Mouse (Mus musculus): Measurements from ENCODE around the gene Aff2. TPM values are rescaled to one million over a fixed set of nuclear protein-coding genes. Genes with fewer than 3 reads are reported as not detected.

Gene Aff2
- 19.8 and 20.2 TPM in 2 replicates for polyA plus RNA-seq (2015; fragmentation: Nextera tagmentation; extraction: Ambion mirVana)

- Histone ChIP-seq H3K4me1 (replicated peaks) (no peaks in the 10 kb centered on the region), H3K27me3 (no peaks in the 10 kb centered on the region), H3K4me3 (peak within 1 kb of the TSS; percentile 62), H3K27ac (replicated peaks) (peak within 1 kb of the TSS; percentile 86), H3K36me3 (no peaks in the 10 kb centered on the region), H3K9me3 (no peaks in the 10 kb centered on the region), H3K9ac (peak within 1 kb of the TSS; percentile 68), H3K4me2 (peak within 1 kb of the TSS; percentile 66)
- peak; percentile 93 for ATAC-seq (ENCODE audit: low FRiP score, low read depth)
- 27% methylated on average over 68 of the region's 79 CpGs for WGBS
Observed at GRCm38 (mm10) chrX:69360238-69361054, at the start of gene Aff2. Gene Aff2, plus strand, starts transcription at chrX:69360294.

- Histone ChIP-seq H3K4me1 (replicated peaks) (no peaks in the 10 kb centered on the region), H3K36me3 (no peaks in the 10 kb centered on the region), H3K27ac (replicated peaks) (no peak overlapping the region), H3K27me3 (no peaks in the 10 kb centered on the region), H3K4me2 (no peak overlapping the region), H3K4me3 (no peak overlapping the region), H3K9me3 (no peaks in the 10 kb centered on the region), H3K9ac (no peak overlapping the region)
- ATAC-seq (ENCODE audit: low FRiP score, low read depth): no peak
Observed at GRCm38 (mm10) chrX:69337296-69337695, 22.8 kb upstream of the Aff2 start.

- no peak overlapping the region for H3K4me3 ChIP-seq
- H3K4me1 ChIP-seq (replicated peaks): no peaks in the 10 kb centered on the region
- H3K27me3 ChIP-seq: no peaks in the 10 kb centered on the region
- H3K27ac ChIP-seq (replicated peaks): no peak overlapping the region
- H3K9ac ChIP-seq: no peak overlapping the region
- WGBS: 87% methylated on average over 2 of the region's 2 CpGs
- ATAC-seq (ENCODE audit: low FRiP score, low read depth): no peak
- no peaks in the 10 kb centered on the region for H3K36me3 ChIP-seq
- no peak overlapping the region for H3K4me2 ChIP-seq
- H3K9me3 ChIP-seq: no peaks in the 10 kb centered on the region
Observed at GRCm38 (mm10) chrX:69355621-69356020, 4.5 kb upstream of the Aff2 start.

- peak overlapping the region; percentile 62; the same call in 1 of the 2 replicates for H3K4me3 ChIP-seq
- H3K36me3 ChIP-seq: no peaks in the 10 kb centered on the region
- peak overlapping the region; percentile 66 for H3K4me2 ChIP-seq
- 35% methylated on average over 5 of the region's 5 CpGs for WGBS
- H3K9me3 ChIP-seq: no peaks in the 10 kb centered on the region
- H3K27ac ChIP-seq (replicated peaks): no peak overlapping the region
- no peak for ATAC-seq (ENCODE audit: low FRiP score, low read depth)
- no peak overlapping the region for H3K9ac ChIP-seq
- H3K4me1 ChIP-seq (replicated peaks): no peaks in the 10 kb centered on the region
- no peaks in the 10 kb centered on the region for H3K27me3 ChIP-seq
Observed at GRCm38 (mm10) chrX:69359360-69359759, 734 bp upstream of the Aff2 start.

- H3K9me3 ChIP-seq: no peaks in the 10 kb centered on the region
- H3K9ac ChIP-seq: peak overlapping the region; percentile 68
- H3K4me3 ChIP-seq: peak overlapping the region; percentile 62
- peak overlapping the region; percentile 66 for H3K4me2 ChIP-seq
- no peaks in the 10 kb centered on the region for H3K36me3 ChIP-seq
- peak overlapping the region; percentile 86 for H3K27ac ChIP-seq (replicated peaks)
- ATAC-seq (ENCODE audit: low FRiP score, low read depth): peak; percentile 84
- no peaks in the 10 kb centered on the region for H3K27me3 ChIP-seq
- 12% methylated on average over 4 of the region's 4 CpGs for WGBS
- H3K4me1 ChIP-seq (replicated peaks): no peaks in the 10 kb centered on the region
Observed at GRCm38 (mm10) chrX:69359885-69360237, 233 bp upstream of the Aff2 start.

GRCm38 (mm10) chrX:69361055-69361558, 1.0 kb downstream of the Aff2 start:
- H3K36me3 ChIP-seq: no peaks in the 10 kb centered on the region
- peak overlapping the region; percentile 68 for H3K9ac ChIP-seq
- no peaks in the 10 kb centered on the region for H3K9me3 ChIP-seq
- no peaks in the 10 kb centered on the region for H3K4me1 ChIP-seq (replicated peaks)
- ATAC-seq (ENCODE audit: low FRiP score, low read depth): no peak
- no peaks in the 10 kb centered on the region for H3K27me3 ChIP-seq
- H3K4me2 ChIP-seq: peak overlapping the region; percentile 66
- H3K27ac ChIP-seq (replicated peaks): peak overlapping the region; percentile 86; the same call in 1 of the 2 replicates
- 14% methylated on average over 10 of the region's 10 CpGs for WGBS
- peak overlapping the region; percentile 62 for H3K4me3 ChIP-seq

GRCm38 (mm10) chrX:69364198-69364597, 4.1 kb downstream of the Aff2 start:
- Histone ChIP-seq H3K9me3 (no peaks in the 10 kb centered on the region), H3K27me3 (no peaks in the 10 kb centered on the region), H3K4me1 (replicated peaks) (no peaks in the 10 kb centered on the region), H3K36me3 (no peaks in the 10 kb centered on the region), H3K27ac (replicated peaks) (no peak overlapping the region), H3K9ac (no peak overlapping the region), H3K4me2 (peak overlapping the region; percentile 44), H3K4me3 (no peak overlapping the region)
- WGBS: 6% methylated on average over 2 of the region's 2 CpGs
- ATAC-seq (ENCODE audit: low FRiP score, low read depth): no peak

- WGBS: 65% methylated on average over 2 of the region's 2 CpGs
- no peak for ATAC-seq (ENCODE audit: low FRiP score, low read depth)
Observed at GRCm38 (mm10) chrX:69373341-69373740, 13.2 kb downstream of the Aff2 start.

DNA sequence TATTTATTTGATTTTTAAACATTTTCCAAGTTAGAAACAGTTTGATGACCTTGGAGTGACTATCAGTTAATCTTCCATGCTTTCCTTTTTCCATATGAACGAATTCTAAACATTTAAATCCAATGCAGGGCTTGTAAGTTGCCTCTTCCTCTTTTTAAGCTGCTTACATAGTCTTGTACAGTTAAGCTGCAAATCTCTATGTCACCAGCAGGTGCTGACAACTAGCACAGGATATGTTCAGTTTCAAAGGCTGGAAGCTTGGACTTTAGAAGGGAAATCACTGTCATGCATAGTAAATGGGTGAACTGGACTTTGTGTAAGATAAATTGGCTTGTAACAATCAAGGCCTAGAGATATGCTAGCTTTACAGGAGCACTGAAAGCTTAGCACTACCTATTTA, 29.6 kb downstream of the Aff2 start:
- Histone ChIP-seq H3K4me3 (no peak overlapping the region), H3K9ac (no peak overlapping the region), H3K27me3 (no peaks in the 10 kb centered on the region), H3K36me3 (no peaks in the 10 kb centered on the region), H3K27ac (replicated peaks) (no peak overlapping the region), H3K4me1 (replicated peaks) (no peaks in the 10 kb centered on the region), H3K9me3 (no peaks in the 10 kb centered on the region), H3K4me2 (no peak overlapping the region)
- no peak for ATAC-seq (ENCODE audit: low FRiP score, low read depth)
- WGBS: 50% methylated on average over 1 of the region's 1 CpGs

More at GRCm38 (mm10) chrX:69373341-69373740, 13.2 kb downstream of the Aff2 start:
- no peaks in the 10 kb centered on the region for H3K36me3 ChIP-seq
- no peak overlapping the region for H3K27ac ChIP-seq (replicated peaks)
- H3K9ac ChIP-seq: no peak overlapping the region
- H3K4me1 ChIP-seq (replicated peaks): no peaks in the 10 kb centered on the region
- H3K27me3 ChIP-seq: no peaks in the 10 kb centered on the region
- H3K4me3 ChIP-seq: no peak overlapping the region
- H3K9me3 ChIP-seq: no peaks in the 10 kb centered on the region
- no peak overlapping the region for H3K4me2 ChIP-seq

GRCm38 (mm10) chrX:69415043-69415442, 54.9 kb downstream of the Aff2 start:
- Histone ChIP-seq H3K27ac (replicated peaks) (no peak overlapping the region), H3K4me1 (replicated peaks) (no peaks in the 10 kb centered on the region), H3K9me3 (no peaks in the 10 kb centered on the region), H3K4me3 (no peak overlapping the region), H3K4me2 (no peak overlapping the region), H3K9ac (no peak overlapping the region), H3K36me3 (no peaks in the 10 kb centered on the region), H3K27me3 (no peaks in the 10 kb centered on the region)
- no peak for ATAC-seq (ENCODE audit: low FRiP score, low read depth)
- 54% methylated on average over 1 of the region's 1 CpGs for WGBS

- Histone ChIP-seq H3K36me3 (no peaks in the 10 kb centered on the region), H3K27ac (replicated peaks) (no peak overlapping the region), H3K9me3 (no peaks in the 10 kb centered on the region), H3K4me3 (no peak overlapping the region), H3K9ac (no peak overlapping the region), H3K4me2 (no peak overlapping the region), H3K4me1 (replicated peaks) (no peaks in the 10 kb centered on the region), H3K27me3 (no peaks in the 10 kb centered on the region)
- no peak for ATAC-seq (ENCODE audit: low FRiP score, low read depth)
- 40% methylated on average over 3 of the region's 3 CpGs for WGBS
Observed at GRCm38 (mm10) chrX:69438422-69438821, 78.3 kb downstream of the Aff2 start.

DNA sequence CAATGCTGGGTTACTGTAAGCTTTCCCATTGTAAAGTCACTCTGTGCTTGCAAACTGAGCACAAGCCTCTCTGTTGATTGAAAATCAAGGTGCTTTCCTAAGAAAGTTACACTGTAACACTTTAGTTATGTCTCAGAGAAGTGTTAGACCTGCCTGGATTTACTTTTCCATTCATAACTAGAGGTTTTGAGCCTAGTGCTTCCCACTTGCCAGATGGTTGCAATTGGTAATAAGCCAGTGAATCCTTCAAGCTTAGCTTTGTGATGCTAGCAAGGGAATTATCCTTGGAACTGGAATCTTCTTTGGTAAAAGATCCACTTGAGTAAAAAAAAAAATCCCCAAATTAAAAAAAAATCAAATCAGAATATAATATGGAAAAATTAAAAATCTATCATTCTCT, 81.8 kb downstream of the Aff2 start:
- no peaks in the 10 kb centered on the region for H3K9me3 ChIP-seq
- no peak overlapping the region for H3K27ac ChIP-seq (replicated peaks)
- H3K4me1 ChIP-seq (replicated peaks): no peaks in the 10 kb centered on the region
- H3K9ac ChIP-seq: no peak overlapping the region
- no peak overlapping the region for H3K4me2 ChIP-seq
- no peaks in the 10 kb centered on the region for H3K27me3 ChIP-seq
- no peak for ATAC-seq (ENCODE audit: low FRiP score, low read depth)
- H3K36me3 ChIP-seq: no peaks in the 10 kb centered on the region
- no peak overlapping the region for H3K4me3 ChIP-seq

Data from hindbrain, embryonic 15.5 days (tissue).